Mouse (Mus musculus) kidney, postnatal 4 days (tissue): ENCODE measurements around the gene Blnk.
A peak's percentile ranks its signal among the peaks of the same experiment; 100 is the strongest.

Experiments used
- DNase-seq, 2 experiments: peaks; one replicate each; pipeline ENCODE4 v3.0.0; 2021; ENCODE audit warnings: mixed read lengths in 2 of 2

Gene Blnk

GRCm38 (mm10) chr19:40994057-40994585 is at the start of gene Blnk:
TSS of gene Blnk (minus strand) at chr19:40994535.
- peak; percentile 68 to 79 for DNase-seq

GRCm38 (mm10) chr19:41039110-41039509 is 44.8 kb upstream of the Blnk start:
- DNase-seq: no peak

DNA sequence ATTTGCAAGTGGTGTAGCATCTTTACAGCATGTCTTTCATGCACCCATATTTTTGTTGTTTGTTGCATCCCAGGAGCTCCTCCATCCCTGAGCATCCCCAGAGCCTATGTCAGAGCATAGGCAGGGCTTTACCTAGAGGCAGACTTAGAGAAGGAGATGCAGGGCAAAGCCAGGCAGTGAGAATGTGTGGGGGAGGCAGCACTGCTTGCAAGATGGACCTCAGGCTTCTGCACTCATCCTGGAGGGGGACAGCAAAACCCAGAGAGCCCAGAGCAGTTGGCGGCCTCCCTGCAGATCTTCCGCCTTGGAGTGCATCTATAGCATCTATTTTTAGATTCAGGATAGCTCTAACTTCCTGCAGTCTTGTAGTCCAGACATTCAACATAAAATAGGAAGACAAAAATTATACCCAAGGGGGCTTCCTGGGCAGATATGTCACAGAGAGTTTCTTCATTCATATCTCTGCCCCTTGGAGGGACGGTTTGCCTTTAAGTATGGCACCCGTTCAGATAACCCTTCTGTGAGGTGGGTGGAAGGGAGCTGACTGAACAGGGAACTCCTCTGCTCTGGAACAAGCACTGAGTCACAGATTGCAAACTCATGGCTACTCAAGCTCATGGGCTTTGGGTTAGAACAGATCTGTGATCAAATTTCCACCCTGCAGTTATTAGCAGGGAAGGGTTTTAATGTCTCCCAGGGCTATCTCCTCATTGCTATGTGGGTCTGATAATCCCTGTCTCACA is 41.6 kb upstream of the Blnk start:
- DNase-seq: peak in 1 of 2 experiments; percentile 16

GRCm38 (mm10) chr19:41031869-41032268 is 37.5 kb upstream of the Blnk start:
- no peak for DNase-seq

GRCm38 (mm10) chr19:41031009-41031408 is 36.7 kb upstream of the Blnk start:
- peak in 1 of 2 experiments; percentile 32 for DNase-seq

DNA sequence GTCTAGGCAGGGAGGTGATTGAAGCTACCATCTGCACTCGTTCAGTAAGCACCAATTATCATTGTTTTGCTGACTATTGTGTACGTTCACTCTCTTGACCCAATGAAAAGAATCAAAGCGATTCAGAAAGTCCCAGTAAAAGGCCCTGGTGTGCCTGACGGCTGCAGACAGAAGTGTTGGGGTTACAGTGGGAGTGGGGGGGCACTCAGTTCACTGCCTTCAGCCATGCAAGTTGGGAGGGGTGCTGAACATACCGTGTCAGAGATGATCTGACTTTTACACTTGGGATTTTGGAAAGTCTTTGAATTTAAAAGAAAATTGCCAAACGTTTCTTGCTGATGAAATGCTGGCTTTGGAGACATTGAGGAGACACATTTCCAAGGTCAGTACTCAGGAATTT is 35.8 kb upstream of the Blnk start:
- DNase-seq: no peak

- DNase-seq: no peak
Observed at GRCm38 (mm10) chr19:41029219-41029618, 34.9 kb upstream of the Blnk start, which contains the start of gene Dntt. TSS of gene Dntt (plus strand) at chr19:41029275.

DNA sequence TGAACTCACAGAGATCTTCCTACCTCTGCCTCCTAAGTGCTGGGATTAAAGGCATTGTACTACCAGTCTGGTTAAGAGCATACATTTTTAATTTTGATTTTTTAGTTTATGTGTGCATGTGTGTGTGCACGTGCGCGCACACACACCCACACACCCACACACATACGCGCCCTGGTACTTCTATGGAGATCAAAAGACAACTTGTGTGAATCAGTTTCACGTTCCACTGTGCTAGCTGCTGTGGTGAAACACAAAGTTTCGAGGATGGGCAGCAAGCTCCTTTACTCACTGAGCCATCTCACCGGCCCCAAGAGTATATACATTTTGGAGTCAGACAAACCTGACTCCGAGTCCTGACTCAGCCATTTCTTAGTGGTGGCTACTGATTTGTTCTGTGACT is 33.3 kb upstream of the Blnk start:
- no peak for DNase-seq

DNA sequence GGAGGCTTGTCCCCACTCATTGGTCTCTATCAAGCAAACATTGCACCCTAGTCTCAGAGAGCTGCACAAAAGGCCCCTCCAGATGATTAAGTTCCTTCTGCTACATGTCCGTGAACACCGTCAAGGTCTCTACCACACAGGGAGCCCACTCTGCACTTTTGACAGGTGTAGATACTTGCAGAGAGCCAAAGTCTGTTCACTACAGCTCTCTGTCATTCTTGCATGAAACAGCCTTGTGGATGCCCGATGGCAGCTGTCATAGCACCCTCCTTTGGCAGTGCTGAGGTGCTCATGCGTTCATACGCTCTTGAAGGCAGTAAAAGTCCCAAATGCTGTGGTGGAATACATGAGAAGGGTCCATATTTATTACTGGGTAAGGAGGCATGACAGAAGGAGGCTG is 32.7 kb upstream of the Blnk start:
- DNase-seq: no peak

- no peak for DNase-seq
Observed at GRCm38 (mm10) chr19:41026551-41026950, 32.2 kb upstream of the Blnk start.

- DNase-seq: no peak
Observed at GRCm38 (mm10) chr19:41022244-41022643, 27.9 kb upstream of the Blnk start.

DNA sequence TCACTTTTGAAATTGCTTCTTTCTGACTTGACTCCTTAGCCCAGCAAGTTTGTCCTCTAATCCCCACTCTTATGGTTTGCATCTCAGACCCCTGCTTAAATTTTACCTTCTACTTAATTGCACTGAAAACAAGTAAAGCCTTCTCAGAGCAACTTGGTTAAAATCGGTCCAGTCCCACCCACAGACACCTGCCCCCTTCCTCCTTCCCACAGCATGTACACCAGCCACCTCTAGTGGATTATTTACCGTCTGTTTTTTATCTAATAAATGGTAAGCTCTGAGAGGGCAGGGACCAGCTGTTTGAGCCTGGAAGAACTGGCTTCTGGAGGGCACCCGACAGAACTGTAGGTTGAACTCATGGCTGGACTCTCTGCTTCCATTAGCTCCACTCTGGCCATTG is 26.2 kb upstream of the Blnk start:
- no peak for DNase-seq

GRCm38 (mm10) chr19:41019164-41019675 is 24.9 kb upstream of the Blnk start:
- DNase-seq: no peak

GRCm38 (mm10) chr19:41015951-41016716 is 21.8 kb upstream of the Blnk start:
- DNase-seq: peak; percentile 51 to 68

DNA sequence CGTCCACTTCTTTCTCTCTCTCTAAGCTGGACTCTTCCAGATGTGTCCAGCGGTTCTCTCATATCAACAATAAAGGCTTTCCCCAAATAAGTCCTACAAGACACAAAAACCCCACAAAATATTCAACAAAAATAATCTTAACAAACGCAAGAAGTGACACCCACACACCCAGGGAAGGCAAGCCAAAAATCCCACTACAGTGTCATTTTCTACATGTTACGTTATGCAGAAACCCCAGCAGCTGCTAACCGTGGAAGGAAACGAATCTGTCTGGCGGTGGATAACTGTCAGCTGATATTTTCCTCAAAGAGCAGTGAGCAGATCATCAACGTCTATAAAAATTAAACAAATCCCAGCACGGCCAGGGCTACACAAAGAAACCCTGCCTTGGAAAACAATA is 19.7 kb upstream of the Blnk start:
- DNase-seq: no peak

GRCm38 (mm10) chr19:41013591-41013990 is 19.3 kb upstream of the Blnk start:
- no peak for DNase-seq

GRCm38 (mm10) chr19:41011676-41012075 is 17.3 kb upstream of the Blnk start:
- peak; percentile 31 to 41 for DNase-seq

DNA sequence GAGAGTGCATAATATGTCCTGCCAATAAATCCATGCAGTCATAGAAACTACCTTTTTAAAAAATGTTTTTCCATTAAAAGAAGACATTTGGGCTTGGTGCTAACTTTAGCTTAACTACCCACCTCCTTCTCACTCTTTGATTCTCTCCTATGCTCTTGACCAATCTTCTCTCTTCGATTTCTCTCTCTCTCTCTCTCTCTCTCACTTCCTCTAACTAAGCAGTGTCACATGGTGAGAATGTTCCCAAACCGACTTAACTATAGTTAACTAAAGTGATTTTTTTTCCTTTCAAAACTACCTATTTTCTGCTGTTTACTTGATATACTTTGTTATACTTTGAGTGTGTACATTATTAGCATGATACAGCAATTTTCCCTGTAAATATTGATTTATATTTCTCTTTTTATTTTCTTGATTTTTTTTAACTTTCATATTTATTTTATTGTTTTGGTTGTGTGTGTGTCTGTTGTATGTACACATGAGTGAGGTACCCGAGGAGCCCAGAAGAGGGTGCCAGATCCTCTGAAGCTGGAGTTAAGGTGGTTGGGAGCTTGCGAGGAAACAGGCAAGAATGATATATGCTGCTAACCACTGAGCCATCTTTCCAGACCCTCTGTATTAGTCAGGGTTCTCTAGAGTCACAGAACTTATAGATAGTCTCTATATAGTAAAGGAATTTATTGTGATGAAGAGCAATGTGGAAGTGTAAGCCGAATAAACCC is 14.5 kb upstream of the Blnk start:
- no peak for DNase-seq

DNA sequence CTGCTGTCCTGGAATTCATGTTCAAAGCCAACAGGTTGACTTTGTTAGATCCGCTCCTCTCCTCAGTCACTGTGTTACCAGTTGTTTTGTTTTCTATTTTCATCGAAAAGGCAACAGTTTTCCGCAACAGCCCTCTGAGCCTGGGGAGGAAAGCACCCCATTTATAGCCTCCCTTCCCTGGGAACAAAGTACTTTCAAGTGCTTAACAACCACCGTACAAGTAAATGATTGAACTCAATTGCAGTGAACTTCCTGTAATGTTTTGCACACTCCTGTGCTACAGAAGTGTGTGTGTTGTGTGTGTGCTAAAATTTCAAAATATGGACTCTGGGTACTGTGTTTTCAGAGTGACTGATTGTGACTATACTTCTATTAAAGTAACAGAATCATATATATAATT is 13.4 kb upstream of the Blnk start:
- DNase-seq: no peak

- DNase-seq: no peak
Observed at GRCm38 (mm10) chr19:41007326-41007725, 13.0 kb upstream of the Blnk start.

GRCm38 (mm10) chr19:41006621-41007020 is 12.3 kb upstream of the Blnk start:
- DNase-seq: no peak

DNA sequence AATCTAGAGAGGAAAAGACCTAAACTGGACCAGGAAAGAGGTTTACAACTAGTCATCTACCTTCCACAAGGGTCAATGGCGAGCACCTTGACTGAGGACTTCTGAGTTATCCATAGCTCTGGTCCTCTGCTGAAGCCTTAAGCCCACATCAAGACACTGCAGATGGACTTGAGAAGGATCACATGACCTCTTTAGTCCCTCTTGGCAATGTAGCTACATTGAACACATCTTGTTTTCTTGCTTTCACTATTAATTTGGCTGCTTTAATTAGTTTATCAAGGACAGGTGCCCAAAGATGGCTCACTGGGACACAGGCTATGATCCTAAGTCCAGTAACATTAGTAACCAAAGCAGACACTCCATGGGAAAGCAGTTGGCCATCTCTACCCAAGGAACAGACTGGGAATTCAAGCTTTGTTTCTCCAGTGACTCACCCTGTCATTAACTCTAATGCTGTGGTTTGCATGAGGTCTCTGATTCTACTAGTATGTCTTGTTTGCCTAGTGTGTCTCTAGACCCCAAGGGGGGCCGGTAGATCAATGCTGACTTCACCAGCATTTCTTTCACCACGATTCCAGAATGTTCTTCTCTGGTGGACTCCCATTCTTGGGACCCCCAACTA is 9.5 kb upstream of the Blnk start:
- DNase-seq: no peak

DNA sequence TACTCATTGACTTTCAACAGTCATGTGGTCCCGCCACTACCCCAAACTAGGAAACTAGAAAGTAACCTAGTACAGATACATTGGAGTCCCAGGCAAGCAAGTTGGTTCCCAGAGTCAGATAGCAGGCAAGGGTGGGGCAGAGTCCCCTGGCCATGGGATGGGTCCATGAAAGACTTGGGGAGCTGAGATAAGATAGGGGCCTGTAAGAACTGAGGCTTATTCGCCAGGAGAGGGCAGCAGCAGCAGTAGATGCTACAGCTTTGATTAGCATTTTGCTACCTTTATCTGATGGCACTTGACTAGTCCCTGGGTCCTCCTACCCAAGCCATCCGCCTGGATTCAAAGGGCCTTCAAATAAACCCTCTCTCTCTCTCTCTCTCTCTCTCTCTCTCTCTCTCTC is 5.2 kb upstream of the Blnk start:
- no peak for DNase-seq
